Mouse (Mus musculus) ES-Bruce4 (cell line): ENCODE measurements around the gene D5Ertd579e. TPM values are rescaled to one million over a fixed set of nuclear protein-coding genes. Genes with fewer than 3 reads are reported as not detected.
"Not testable (repeated sequence)": the region's sequence is repeated elsewhere in the genome, so short reads cannot be mapped to it uniquely, and the experiment has no call there.

ENCODE experiments used
- H3K27ac ChIP-seq: 2 replicates; pipeline ENCODE4 v1.5.1; 2012; ENCODE audit warnings: low read length, inconsistent platforms; ENCODE audit not compliant: insufficient read depth
- H3K27me3 ChIP-seq: 2 replicates; pipeline ENCODE4 v1.6.1; 2012; ENCODE audit warnings: mild to moderate bottlenecking, low read length, inconsistent platforms; ENCODE audit not compliant: control insufficient read depth, poor library complexity, insufficient read depth, severe bottlenecking
- H3K36me3 ChIP-seq: 2 replicates; pipeline ENCODE4 v1.6.1; 2012; ENCODE audit warnings: inconsistent platforms, mild to moderate bottlenecking, low read length, moderate library complexity; ENCODE audit not compliant: control insufficient read depth, poor library complexity, insufficient read depth, severe bottlenecking
- H3K4me1 ChIP-seq: one replicate; pipeline ENCODE4 v1.8.1; 2011; ENCODE audit warnings: low read length; ENCODE audit not compliant: control insufficient read depth, insufficient read depth
- H3K4me3 ChIP-seq: 2 replicates; pipeline ENCODE4 v1.5.1; 2011; ENCODE audit warnings: low read depth, mild to moderate bottlenecking, low read length
- H3K9ac ChIP-seq: 2 replicates; pipeline ENCODE4 v1.6.1; 2012; ENCODE audit warnings: low read depth, mild to moderate bottlenecking, inconsistent platforms; ENCODE audit not compliant: poor library complexity, severe bottlenecking
- H3K9me3 ChIP-seq: replicated peaks from 2 replicates; pipeline ENCODE4 v1.6.1; 2012; ENCODE audit warnings: mild to moderate bottlenecking, low read length, inconsistent platforms; ENCODE audit not compliant: control insufficient read depth, poor library complexity, insufficient read depth, severe bottlenecking
- CTCF ChIP-seq: IDR thresholded peaks from one replicate; pipeline ENCODE4 v1.8.1; 2011; ENCODE audit warnings: low read depth, low read length
- EP300 ChIP-seq: IDR thresholded peaks from 2 replicates; pipeline ENCODE4 v1.6.1; 2011; ENCODE audit warnings: low read depth, low read length; ENCODE audit not compliant: insufficient read depth
- POLR2A ChIP-seq: IDR thresholded peaks from one replicate; pipeline ENCODE4 v1.8.1; 2011; ENCODE audit warnings: low read length; ENCODE audit not compliant: insufficient read depth
- polyA plus RNA-seq: library from polyadenylated mRNA; stranded (reverse); fragments of >200 nt; gene quantifications from 2 replicates; pipeline ENCODE4 v1.2.4, GENCODE M21; 2011; ENCODE audit warnings: low read depth; ENCODE audit not compliant: missing spikeins, insufficient read depth, insufficient read length

D5Ertd579e gene
- polyA plus RNA-seq, 1 experiment = 44.1 TPM

- no peak overlapping the region for H3K27ac ChIP-seq
- no peak for TF ChIP-seq CTCF
- no peak for TF ChIP-seq EP300
- no peak for TF ChIP-seq POLR2A
- no peak overlapping the region for H3K9ac ChIP-seq
- H3K36me3 ChIP-seq = no peaks in the 10 kb centered on the region
- H3K9me3 ChIP-seq = no peaks in the 10 kb centered on the region
- no peaks in the 10 kb centered on the region for H3K4me1 ChIP-seq
- no peaks in the 10 kb centered on the region for H3K27me3 ChIP-seq
- no peak overlapping the region for H3K4me3 ChIP-seq
These were observed 21.0 kb downstream of the D5Ertd579e start for GRCm38 (mm10) chr5:36674658-36675433.

GRCm38 (mm10) chr5:36669021-36670008 is 26.5 kb downstream of the D5Ertd579e start:
- H3K9me3 ChIP-seq = no peaks in the 10 kb centered on the region
- H3K27ac ChIP-seq = no peak overlapping the region
- no peak for TF ChIP-seq POLR2A
- TF ChIP-seq EP300 = no peak
- no peak for TF ChIP-seq CTCF
- no peaks in the 10 kb centered on the region for H3K27me3 ChIP-seq
- no peaks in the 10 kb centered on the region for H3K4me1 ChIP-seq
- no peak overlapping the region for H3K4me3 ChIP-seq
- H3K36me3 ChIP-seq = no peaks in the 10 kb centered on the region
- no peak overlapping the region for H3K9ac ChIP-seq

GRCm38 (mm10) chr5:36668572-36668971 is 27.3 kb downstream of the D5Ertd579e start:
- Histone ChIP-seq H3K27me3 (no peaks in the 10 kb centered on the region), H3K36me3 (no peaks in the 10 kb centered on the region), H3K27ac (no peak overlapping the region), H3K9ac (no peak overlapping the region), H3K4me1 (no peaks in the 10 kb centered on the region), H3K4me3 (no peak overlapping the region), H3K9me3 (no peaks in the 10 kb centered on the region)
- TF ChIP-seq POLR2A = no peak

- not testable (repeated sequence) for H3K27ac ChIP-seq, H3K4me1 ChIP-seq, H3K4me3 ChIP-seq, H3K36me3 ChIP-seq, H3K9me3 ChIP-seq, H3K27me3 ChIP-seq, H3K9ac ChIP-seq
These were observed 27.8 kb downstream of the D5Ertd579e start for GRCm38 (mm10) chr5:36667986-36668385.

GRCm38 (mm10) chr5:36667165-36667564 is 28.7 kb downstream of the D5Ertd579e start:
- Histone ChIP-seq H3K9me3 (no peaks in the 10 kb centered on the region), H3K4me3 (no peak overlapping the region), H3K27ac (no peak overlapping the region), H3K4me1 (no peaks in the 10 kb centered on the region), H3K9ac (no peak overlapping the region), H3K27me3 (no peaks in the 10 kb centered on the region), H3K36me3 (no peaks in the 10 kb centered on the region)
- TF ChIP-seq CTCF (no peak), POLR2A (no peak), EP300 (no peak)

GRCm38 (mm10) chr5:36666699-36667098 is 29.1 kb downstream of the D5Ertd579e start:
- not testable (repeated sequence) for H3K4me3 ChIP-seq, H3K4me1 ChIP-seq, H3K27me3 ChIP-seq, H3K9ac ChIP-seq, H3K27ac ChIP-seq, H3K9me3 ChIP-seq, H3K36me3 ChIP-seq
